Mouse (Mus musculus): ENCODE results near the gene Aebp2.

The Aebp2 gene

DNA sequence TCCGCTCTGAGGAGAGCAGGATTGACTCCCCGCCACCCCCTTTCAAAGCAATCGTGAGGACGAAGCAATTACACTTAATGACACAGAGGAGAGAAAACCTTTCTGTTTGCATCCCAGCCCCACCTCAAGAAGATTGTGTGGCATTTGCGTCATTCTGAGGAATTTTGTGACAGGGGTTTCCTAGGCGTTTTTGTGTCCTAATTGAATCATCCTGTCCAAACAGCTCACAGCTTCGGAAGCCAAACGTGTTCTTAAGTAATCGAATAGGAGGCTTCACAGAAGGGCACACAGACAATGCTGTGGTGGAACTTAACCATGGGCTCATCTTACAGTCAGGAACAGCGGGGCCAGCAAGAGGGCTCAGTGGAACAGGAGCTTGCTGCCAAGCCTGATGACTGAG lies 15.9 kb upstream of the Aebp2 start:
- DNase-seq (ENCODE audit: low spot score): no peak

DNA sequence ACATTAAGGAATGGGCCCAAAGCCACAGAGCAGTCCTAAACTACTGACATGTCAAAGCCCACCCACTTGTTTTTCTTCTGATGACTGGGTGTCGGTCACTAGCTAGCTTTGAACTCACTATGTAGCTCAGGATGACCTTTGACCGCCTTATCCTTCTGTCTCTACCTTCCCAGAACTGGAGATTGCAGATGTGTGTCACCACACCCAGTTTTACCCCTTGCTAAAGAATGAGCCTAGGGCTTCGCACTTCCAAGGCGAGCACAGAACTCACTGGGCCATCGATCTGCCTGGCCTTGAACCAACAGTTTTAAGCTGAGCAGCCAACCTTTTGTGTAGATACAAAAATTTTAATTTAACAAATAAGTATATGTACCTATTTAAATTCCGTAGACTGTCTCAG lies 13.8 kb upstream of the Aebp2 start:
- no peak for DNase-seq (ENCODE audit: low spot score)

DNA sequence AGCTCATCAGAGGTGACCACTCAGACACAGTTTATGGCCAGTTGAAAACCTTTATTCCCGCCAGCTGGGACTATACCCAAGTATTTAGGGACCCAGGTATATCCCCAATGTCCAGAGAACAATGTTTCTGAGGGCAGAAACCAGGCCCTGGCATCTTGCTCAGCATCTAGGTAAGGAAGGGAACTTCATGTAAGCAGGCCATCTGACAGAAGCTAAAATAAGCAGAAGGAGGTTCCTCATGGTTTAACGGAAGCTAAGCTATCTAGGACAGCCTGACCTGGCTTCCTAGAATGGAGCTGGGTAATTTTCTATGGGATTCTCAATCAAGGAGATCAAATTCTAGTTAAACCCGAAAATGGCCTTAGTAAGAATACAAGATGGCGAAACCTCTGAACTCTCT lies 12.9 kb upstream of the Aebp2 start:
- no peak for DNase-seq (ENCODE audit: low spot score)

DNA sequence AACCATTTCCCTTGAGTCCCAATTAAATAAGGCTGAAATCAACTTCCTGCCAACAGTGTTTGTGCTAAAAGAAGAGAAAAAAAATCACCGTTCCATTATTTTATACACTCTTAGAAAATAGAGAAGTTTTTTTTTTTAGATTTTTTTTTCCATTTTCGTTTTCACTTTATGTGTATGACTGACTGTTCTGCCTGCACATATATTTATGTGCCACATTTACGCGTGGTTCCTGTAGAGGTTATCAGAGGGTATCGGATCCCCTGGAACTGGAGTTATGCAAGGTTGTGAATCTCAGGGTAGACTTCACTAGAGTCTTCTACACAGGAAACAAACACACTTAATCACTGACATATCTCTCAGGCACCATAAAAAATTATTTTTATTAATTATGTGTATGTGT lies 12.3 kb upstream of the Aebp2 start:
- DNase-seq (ENCODE audit: low spot score): no peak

DNA sequence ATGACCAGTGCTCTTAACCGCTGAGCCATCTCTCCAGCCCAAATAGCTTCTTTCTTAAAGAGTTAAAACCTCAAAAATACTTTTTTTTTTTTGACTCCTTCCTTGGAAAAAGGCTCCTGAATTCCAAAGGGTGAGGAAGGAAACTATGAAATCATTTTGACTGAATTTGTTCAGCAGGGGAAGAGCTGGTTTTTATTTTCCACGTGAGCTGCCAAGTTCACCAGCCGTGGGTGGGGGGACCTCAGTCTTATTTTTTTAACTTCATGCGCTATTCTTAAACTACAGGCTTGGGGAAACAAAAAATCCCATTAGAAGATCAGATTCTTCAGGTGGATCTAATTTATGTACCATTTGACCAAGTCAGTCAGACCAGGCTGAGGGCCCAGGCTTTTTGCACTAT lies 11.2 kb upstream of the Aebp2 start:
- no peak for DNase-seq (ENCODE audit: low spot score)

DNA sequence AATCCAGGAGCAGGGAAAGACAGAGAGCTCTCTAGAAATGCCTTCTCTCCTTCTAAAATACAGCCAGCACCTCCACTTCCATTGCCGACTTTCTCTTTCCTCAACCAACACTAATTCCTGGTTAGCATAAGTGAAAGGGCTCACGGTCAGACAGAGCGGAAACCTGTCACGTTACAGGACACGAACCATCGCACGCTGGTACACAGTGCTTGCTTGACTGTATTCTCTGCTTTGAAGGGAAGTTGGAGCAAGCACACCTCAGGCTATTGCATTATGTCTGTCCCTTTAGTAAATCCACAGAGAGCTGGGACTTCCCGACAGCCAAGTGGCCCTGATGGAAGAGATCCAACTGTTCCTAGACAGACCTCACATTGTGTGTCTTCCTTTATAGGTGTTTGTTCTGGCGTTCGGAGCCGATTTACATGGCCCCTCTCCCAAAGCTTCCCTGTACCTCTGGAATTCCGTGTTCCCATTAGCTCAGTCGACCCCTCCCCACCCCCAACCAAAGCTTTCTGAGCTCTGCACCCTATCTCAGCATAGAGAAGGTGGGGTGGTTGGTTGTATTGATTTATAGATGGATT lies 10.5 kb upstream of the Aebp2 start:
- DNase-seq (ENCODE audit: low spot score): no peak

- no peak for DNase-seq (ENCODE audit: low spot score)
Observed at GRCm38 (mm10) chr6:140613822-140614221, 8.6 kb upstream of the Aebp2 start.

GRCm38 (mm10) chr6:140614711-140615110 lies 7.8 kb upstream of the Aebp2 start:
- no peak for DNase-seq (ENCODE audit: low spot score)

DNA sequence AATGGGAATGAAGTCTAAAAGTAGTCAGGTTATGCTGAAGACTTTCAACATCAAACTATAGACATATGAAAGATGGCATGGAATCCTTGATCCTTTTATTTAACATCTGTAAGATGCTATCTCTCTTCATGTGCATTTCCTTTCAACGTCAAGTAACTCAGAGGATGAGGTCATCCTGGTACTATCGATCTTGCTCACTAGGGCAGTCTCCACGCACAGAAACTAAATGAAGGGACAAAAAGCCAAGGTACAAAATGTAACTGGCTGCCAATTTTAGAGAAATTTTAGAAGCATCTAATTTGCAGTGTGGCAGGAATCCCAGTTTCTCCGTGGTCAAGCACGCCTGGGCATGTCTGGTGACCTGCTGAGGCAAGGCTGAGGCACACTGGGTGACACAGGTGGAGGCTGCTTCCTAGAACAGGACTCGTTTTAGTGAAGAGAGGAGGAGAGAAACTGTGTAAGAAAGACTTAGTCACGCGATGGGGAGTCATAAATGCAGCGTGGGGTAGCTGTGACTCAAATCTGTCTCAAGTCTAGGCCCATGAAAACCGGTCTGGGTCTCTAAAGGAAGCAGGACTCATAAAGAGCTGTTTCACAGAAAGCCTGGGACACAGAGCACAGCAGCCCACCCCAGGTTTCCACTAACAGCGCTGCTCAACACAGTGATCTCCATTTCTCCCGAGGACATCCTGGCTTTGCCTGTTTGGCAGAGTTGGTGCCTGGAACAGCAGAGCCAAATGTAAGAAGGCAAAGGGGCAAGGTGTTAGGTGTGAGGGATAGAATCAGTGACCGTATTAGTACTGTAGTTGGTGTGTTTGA lies 1.7 kb upstream of the Aebp2 start:
- DNase-seq (ENCODE audit: low spot score): peak; percentile 48

GRCm38 (mm10) chr6:140621622-140622021 lies 841 bp upstream of the Aebp2 start:
- no peak for DNase-seq (ENCODE audit: low spot score)

- DNase-seq (ENCODE audit: low spot score): peak; percentile 94
Observed at GRCm38 (mm10) chr6:140623226-140624095, 998 bp downstream of the Aebp2 start.

- DNase-seq (ENCODE audit: low spot score): peak; percentile 32
Observed at GRCm38 (mm10) chr6:140624096-140625051, 1.9 kb downstream of the Aebp2 start.

DNA sequence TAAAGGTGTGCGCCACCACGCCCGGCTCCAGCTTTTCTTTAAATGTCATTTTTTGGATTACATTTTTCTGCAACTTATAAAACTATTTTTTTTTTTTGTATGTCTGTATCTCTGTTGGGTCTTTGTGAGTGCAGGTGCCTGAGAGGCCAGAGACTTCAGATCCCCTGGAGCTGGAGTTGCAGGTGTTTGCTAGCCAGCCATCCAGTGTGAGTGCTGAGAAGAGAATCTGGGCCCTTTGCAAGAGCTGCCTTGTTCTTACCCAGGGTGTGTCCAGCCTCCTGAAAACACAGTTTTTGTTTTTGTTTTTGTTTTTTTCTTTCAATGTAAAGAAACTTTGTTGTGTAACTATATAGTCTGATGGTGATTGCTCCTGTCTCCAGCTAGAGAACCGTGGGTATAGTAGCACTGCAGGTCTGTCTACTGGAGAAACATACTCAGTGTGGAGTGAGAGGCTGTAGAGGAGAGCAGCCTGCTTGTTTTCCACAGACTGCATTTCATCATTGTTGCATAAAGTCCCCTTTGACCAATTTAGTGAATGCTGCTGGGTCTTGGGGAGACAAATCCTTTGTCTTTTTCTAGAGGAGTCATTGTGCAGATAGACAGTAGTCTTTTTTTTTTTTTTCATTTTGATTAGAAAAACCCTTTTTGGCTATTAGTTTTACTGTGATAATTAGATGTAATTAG lies 6.9 kb downstream of the Aebp2 start:
- no peak for DNase-seq (ENCODE audit: low spot score)

DNA sequence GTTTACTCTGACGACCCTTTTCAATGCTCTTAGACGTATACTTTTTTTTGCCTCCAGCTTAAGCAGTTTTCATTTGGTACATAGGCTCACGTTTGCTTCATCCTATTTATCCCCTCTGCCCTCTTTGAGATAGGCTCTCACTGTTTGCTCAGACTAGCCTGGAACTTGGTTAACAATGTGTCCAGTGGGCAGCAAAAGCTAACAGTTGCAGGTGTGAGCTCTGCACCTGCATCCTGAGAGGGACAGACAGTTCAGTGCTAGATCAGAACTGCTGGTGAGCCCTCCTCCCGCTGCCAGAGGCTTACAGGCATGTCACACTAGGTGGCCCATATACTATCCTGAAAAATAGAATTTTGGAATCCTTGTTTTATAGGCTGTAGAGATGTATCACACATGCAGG lies 7.8 kb downstream of the Aebp2 start:
- DNase-seq (ENCODE audit: low spot score): no peak

- DNase-seq (ENCODE audit: low spot score): no peak
Observed at GRCm38 (mm10) chr6:140633616-140634015, 11.2 kb downstream of the Aebp2 start.

GRCm38 (mm10) chr6:140636290-140636689 lies 13.8 kb downstream of the Aebp2 start:
- DNase-seq (ENCODE audit: low spot score): no peak

- DNase-seq (ENCODE audit: low spot score): no peak
Observed at GRCm38 (mm10) chr6:140642010-140642409, 19.5 kb downstream of the Aebp2 start.

DNA sequence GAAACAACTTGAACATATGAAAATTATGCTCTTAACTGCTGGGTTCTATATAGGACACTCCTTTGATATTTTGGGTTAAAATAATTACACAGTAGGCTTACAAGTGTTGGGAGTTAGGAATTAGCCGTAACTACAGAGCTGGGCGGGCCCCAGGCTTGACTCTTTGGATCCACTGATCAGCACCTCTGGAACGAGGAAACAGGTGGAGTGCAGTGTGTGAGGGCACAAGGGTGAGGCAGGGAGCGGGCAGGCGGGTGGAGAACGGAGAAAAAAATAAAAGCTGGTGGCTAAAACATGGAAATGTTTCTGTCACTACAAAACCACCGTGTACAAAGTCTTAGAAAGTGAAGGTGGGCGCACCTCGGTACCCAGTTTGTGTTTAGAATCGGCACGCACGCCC lies 20.2 kb downstream of the Aebp2 start:
- no peak for DNase-seq (ENCODE audit: low spot score)

GRCm38 (mm10) chr6:140645931-140646330 lies 23.5 kb downstream of the Aebp2 start:
- no peak for DNase-seq (ENCODE audit: low spot score)

GRCm38 (mm10) chr6:140646892-140647291 lies 24.4 kb downstream of the Aebp2 start:
- DNase-seq (ENCODE audit: low spot score): no peak

- DNase-seq (ENCODE audit: low spot score): no peak
Observed at GRCm38 (mm10) chr6:140649812-140650211, 27.3 kb downstream of the Aebp2 start.

Measured in MN1 (cell line).